Mouse (Mus musculus): ENCODE data around the gene Etl4. TPM values are rescaled to one million over a fixed set of nuclear protein-coding genes. Genes with fewer than 3 reads are reported as not detected.

Etl4 gene
- polyA plus RNA-seq, 1 experiment, result 19.0 TPM

GRCm38 (mm10) chr2:19930009-19930408 is 20.4 kb downstream of the Etl4 start:
- Histone ChIP-seq H3K27ac (ENCODE audit: insufficient read depth, low read depth, low read length) (no peak overlapping the region), H3K4me1 (ENCODE audit: control insufficient read depth, insufficient read depth, insufficient read length, low read length) (no peaks in the 10 kb centered on the region), H3K36me3 (ENCODE audit: control insufficient read depth, insufficient read depth, low read length) (no peaks in the 10 kb centered on the region), H3K4me3 (ENCODE audit: low read depth, low read length) (no peak overlapping the region), H3K27me3 (ENCODE audit: control insufficient read depth, insufficient read depth, low read length) (no peaks in the 10 kb centered on the region)
- WGBS, result 75% methylated on average over 1 of the region's 1 CpGs
- no peak for TF ChIP-seq CTCF (IDR thresholded peaks at IDR 0.05; ENCODE audit: extremely low read depth, insufficient read length, insufficient replicate concordance, low read depth, low read length)
- no peak for TF ChIP-seq POLR2A (IDR thresholded peaks at IDR 0.05; ENCODE audit: low read depth, low read length)

GRCm38 (mm10) chr2:19933836-19934235 is 24.3 kb downstream of the Etl4 start:
- Histone ChIP-seq H3K27me3 (ENCODE audit: control insufficient read depth, insufficient read depth, low read length) (no peaks in the 10 kb centered on the region), H3K4me3 (ENCODE audit: low read depth, low read length) (no peak overlapping the region), H3K36me3 (ENCODE audit: control insufficient read depth, insufficient read depth, low read length) (no peaks in the 10 kb centered on the region), H3K27ac (ENCODE audit: insufficient read depth, low read depth, low read length) (no peak overlapping the region), H3K4me1 (ENCODE audit: control insufficient read depth, insufficient read depth, insufficient read length, low read length) (no peaks in the 10 kb centered on the region)
- WGBS, result 71% methylated on average over 1 of the region's 1 CpGs
- no peak for TF ChIP-seq POLR2A (IDR thresholded peaks at IDR 0.05; ENCODE audit: low read depth, low read length)
- TF ChIP-seq CTCF (IDR thresholded peaks at IDR 0.05; ENCODE audit: extremely low read depth, insufficient read length, insufficient replicate concordance, low read depth, low read length), result no peak

GRCm38 (mm10) chr2:19945205-19945604 is 35.6 kb downstream of the Etl4 start:
- TF ChIP-seq CTCF (IDR thresholded peaks at IDR 0.05; ENCODE audit: extremely low read depth, insufficient read length, insufficient replicate concordance, low read depth, low read length), result no peak
- TF ChIP-seq POLR2A (IDR thresholded peaks at IDR 0.05; ENCODE audit: low read depth, low read length), result no peak
- Histone ChIP-seq H3K4me3 (ENCODE audit: low read depth, low read length) (no peak overlapping the region), H3K27me3 (ENCODE audit: control insufficient read depth, insufficient read depth, low read length) (no peaks in the 10 kb centered on the region), H3K36me3 (ENCODE audit: control insufficient read depth, insufficient read depth, low read length) (no peaks in the 10 kb centered on the region), H3K27ac (ENCODE audit: insufficient read depth, low read depth, low read length) (no peak overlapping the region), H3K4me1 (ENCODE audit: control insufficient read depth, insufficient read depth, insufficient read length, low read length) (no peaks in the 10 kb centered on the region)
- WGBS, result 86% methylated on average over 6 of the region's 6 CpGs

- H3K4me3 ChIP-seq (ENCODE audit: low read depth, low read length), result no peak overlapping the region
- no peak overlapping the region for H3K27ac ChIP-seq (ENCODE audit: insufficient read depth, low read depth, low read length)
- no peaks in the 10 kb centered on the region for H3K27me3 ChIP-seq (ENCODE audit: control insufficient read depth, insufficient read depth, low read length)
- H3K4me1 ChIP-seq (ENCODE audit: control insufficient read depth, insufficient read depth, insufficient read length, low read length), result no peaks in the 10 kb centered on the region
- TF ChIP-seq POLR2A (IDR thresholded peaks at IDR 0.05; ENCODE audit: low read depth, low read length) (no peak), CTCF (IDR thresholded peaks at IDR 0.05; ENCODE audit: extremely low read depth, insufficient read length, insufficient replicate concordance, low read depth, low read length) (no peak)
- 70% methylated on average over 2 of the region's 2 CpGs for WGBS
- H3K36me3 ChIP-seq (ENCODE audit: control insufficient read depth, insufficient read depth, low read length), result no peaks in the 10 kb centered on the region
Observed at GRCm38 (mm10) chr2:19953028-19953427, 43.4 kb downstream of the Etl4 start.

- WGBS, result 62% methylated on average over 7 of the region's 7 CpGs
- TF ChIP-seq CTCF (IDR thresholded peaks at IDR 0.05; ENCODE audit: extremely low read depth, insufficient read length, insufficient replicate concordance, low read depth, low read length) (no peak), POLR2A (IDR thresholded peaks at IDR 0.05; ENCODE audit: low read depth, low read length) (no peak)
- no peaks in the 10 kb centered on the region for H3K4me1 ChIP-seq (ENCODE audit: control insufficient read depth, insufficient read depth, insufficient read length, low read length)
- H3K27me3 ChIP-seq (ENCODE audit: control insufficient read depth, insufficient read depth, low read length), result no peaks in the 10 kb centered on the region
- H3K4me3 ChIP-seq (ENCODE audit: low read depth, low read length), result no peak overlapping the region
- no peaks in the 10 kb centered on the region for H3K36me3 ChIP-seq (ENCODE audit: control insufficient read depth, insufficient read depth, low read length)
- no peak overlapping the region for H3K27ac ChIP-seq (ENCODE audit: insufficient read depth, low read depth, low read length)
Observed at GRCm38 (mm10) chr2:19966445-19966844, 56.9 kb downstream of the Etl4 start.

- no peaks in the 10 kb centered on the region for H3K36me3 ChIP-seq (ENCODE audit: control insufficient read depth, insufficient read depth, low read length)
- 85% methylated on average over 4 of the region's 4 CpGs for WGBS
- TF ChIP-seq POLR2A (IDR thresholded peaks at IDR 0.05; ENCODE audit: low read depth, low read length) (no peak), CTCF (IDR thresholded peaks at IDR 0.05; ENCODE audit: extremely low read depth, insufficient read length, insufficient replicate concordance, low read depth, low read length) (no peak)
- H3K4me3 ChIP-seq (ENCODE audit: low read depth, low read length), result no peak overlapping the region
- no peaks in the 10 kb centered on the region for H3K4me1 ChIP-seq (ENCODE audit: control insufficient read depth, insufficient read depth, insufficient read length, low read length)
- no peaks in the 10 kb centered on the region for H3K27me3 ChIP-seq (ENCODE audit: control insufficient read depth, insufficient read depth, low read length)
- H3K27ac ChIP-seq (ENCODE audit: insufficient read depth, low read depth, low read length), result no peak overlapping the region
Observed at GRCm38 (mm10) chr2:20037671-20038070, 128.1 kb downstream of the Etl4 start.

- Histone ChIP-seq H3K27me3 (ENCODE audit: control insufficient read depth, insufficient read depth, low read length) (no peaks in the 10 kb centered on the region), H3K4me3 (ENCODE audit: low read depth, low read length) (no peak overlapping the region), H3K36me3 (ENCODE audit: control insufficient read depth, insufficient read depth, low read length) (no peaks in the 10 kb centered on the region), H3K27ac (ENCODE audit: insufficient read depth, low read depth, low read length) (no peak overlapping the region), H3K4me1 (ENCODE audit: control insufficient read depth, insufficient read depth, insufficient read length, low read length) (no peaks in the 10 kb centered on the region)
- no peak for TF ChIP-seq CTCF (IDR thresholded peaks at IDR 0.05; ENCODE audit: extremely low read depth, insufficient read length, insufficient replicate concordance, low read depth, low read length)
- no peak for TF ChIP-seq POLR2A (IDR thresholded peaks at IDR 0.05; ENCODE audit: low read depth, low read length)
- 57% methylated on average over 9 of the region's 9 CpGs for WGBS
Observed at GRCm38 (mm10) chr2:20072377-20072776, 162.8 kb downstream of the Etl4 start.

Data from small intestine, adult 2 months (tissue).